Mouse (Mus musculus): Measurements from ENCODE around the gene Tcp11l2. TPM values are rescaled to one million over a fixed set of nuclear protein-coding genes. Genes with fewer than 3 reads are reported as not detected.

The Tcp11l2 gene
- polyA plus RNA-seq, 1 experiment from 2014 or later, result 20.0 TPM

DNA sequence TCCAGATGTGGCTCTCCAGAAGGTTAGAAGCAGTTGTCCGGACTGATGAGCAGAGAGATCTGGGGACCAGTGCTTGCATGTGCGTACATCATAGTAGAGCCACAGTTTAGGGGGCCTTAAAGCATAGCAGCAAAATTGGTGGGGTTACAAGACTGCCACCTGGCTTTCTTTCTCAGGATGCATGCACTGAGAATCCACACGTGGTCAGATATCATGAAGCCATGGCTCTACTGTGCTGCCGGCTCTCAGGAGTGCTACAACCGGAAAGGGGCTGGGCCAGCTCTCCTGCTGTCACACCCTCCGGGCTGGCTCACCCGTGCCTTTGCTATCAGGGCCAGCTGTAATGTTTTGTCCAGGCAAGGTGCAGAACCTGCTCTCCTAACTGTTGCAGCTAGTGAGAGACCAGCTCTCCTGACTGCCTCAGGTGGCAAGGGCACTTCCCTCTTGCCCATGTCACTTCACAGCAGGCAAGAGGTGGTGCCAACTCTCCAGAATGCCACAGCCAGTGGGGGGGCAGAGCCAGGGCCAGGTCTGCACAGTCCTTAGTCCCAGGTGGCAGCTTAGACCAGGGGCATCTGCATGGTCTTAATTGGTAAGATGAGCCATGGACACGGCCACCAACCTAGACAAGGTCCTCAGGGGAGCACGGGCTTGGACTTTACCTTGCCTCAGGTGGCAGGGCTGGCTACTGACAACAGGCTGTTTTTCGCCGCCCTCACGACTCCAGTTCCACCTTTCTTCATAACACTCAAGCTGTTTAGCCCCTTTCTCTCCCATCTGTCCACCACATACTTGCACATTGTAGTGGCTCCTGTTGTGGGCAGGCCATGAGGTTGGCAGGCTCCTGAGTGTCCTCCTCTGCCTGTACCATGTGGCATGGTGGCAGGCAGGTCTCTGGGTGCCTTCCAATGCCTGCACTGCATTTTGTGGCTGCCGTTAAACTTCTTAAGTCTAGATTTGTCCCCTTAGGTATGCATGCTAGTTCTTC lies 13.6 kb upstream of the Tcp11l2 start:
- no peak for ATAC-seq (replicated peaks)
- no peaks in the 10 kb centered on the region for H3K27me3 ChIP-seq (replicated peaks)
- H3K36me3 ChIP-seq (replicated peaks), result no peaks in the 10 kb centered on the region
- H3K9ac ChIP-seq, result no peak overlapping the region
- no peaks in the 10 kb centered on the region for H3K9me3 ChIP-seq
- H3K4me2 ChIP-seq, result no peak overlapping the region
- no peaks in the 10 kb centered on the region for H3K4me1 ChIP-seq
- WGBS, result 78% methylated on average over 13 of the region's 13 CpGs
- no peak overlapping the region for H3K4me3 ChIP-seq
- H3K27ac ChIP-seq, result no peak overlapping the region

DNA sequence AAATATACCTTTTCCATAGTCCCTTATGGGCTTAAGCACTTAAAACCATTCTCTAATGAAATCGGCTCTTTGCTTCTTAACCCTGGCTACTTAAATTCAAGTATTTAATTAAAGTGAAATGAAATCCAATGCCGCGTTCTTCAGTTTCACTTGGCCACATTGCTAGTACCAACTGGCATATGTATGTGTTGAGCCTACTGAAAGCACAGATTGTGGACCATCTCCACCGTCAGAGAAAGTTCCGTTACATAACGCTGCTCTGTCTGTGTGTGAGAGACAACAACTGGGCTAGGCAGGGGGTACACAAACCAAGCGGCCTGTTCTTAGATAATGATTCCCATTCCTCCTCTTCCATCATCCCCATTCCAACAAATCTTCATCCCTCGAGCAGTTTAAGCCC lies 12.0 kb upstream of the Tcp11l2 start:
- Histone ChIP-seq H3K27me3 (replicated peaks) (no peaks in the 10 kb centered on the region), H3K9ac (no peak overlapping the region), H3K4me3 (no peak overlapping the region), H3K36me3 (replicated peaks) (no peaks in the 10 kb centered on the region), H3K9me3 (no peaks in the 10 kb centered on the region), H3K27ac (no peak overlapping the region), H3K4me2 (no peak overlapping the region), H3K4me1 (no peaks in the 10 kb centered on the region)
- 84% methylated on average over 8 of the region's 8 CpGs for WGBS
- no peak for ATAC-seq (replicated peaks)

DNA sequence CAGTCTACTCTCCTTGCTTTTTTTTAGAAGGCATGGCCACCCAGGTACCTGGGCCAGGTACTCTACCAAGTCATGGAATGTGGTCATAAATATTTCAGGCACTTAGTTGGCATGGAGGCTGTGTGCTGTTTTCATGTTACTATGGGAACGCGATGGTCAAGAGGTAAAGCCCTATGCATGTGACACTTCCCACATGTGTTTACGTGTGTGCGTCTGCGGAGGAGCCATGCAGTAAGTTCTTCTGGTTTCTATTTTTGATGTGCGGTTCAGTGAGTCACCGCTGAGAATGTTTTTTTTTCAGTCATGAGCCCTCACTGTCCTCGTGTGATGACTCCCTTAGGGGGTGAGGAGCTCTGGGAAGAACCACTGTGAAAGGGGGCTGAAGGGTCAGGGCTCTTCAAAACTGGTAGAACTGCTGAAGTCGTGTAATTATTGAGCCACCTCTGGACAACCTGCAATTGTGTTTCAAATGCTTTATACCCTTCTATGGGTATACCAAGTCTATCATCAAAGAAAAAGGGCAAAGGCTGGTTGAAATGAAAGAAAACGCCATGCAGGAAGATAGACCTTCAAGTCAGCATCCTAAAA lies 5.3 kb upstream of the Tcp11l2 start:
- no peaks in the 10 kb centered on the region for H3K36me3 ChIP-seq (replicated peaks)
- no peak overlapping the region for H3K4me2 ChIP-seq
- H3K4me1 ChIP-seq, result 0 out of 2 replicates have a peak, but pooled peaks cover 2% of the 10 kb centered on the region
- H3K27ac ChIP-seq, result no peak overlapping the region
- 0 out of 2 replicates have a peak, but pooled peaks cover 5% of the 10 kb centered on the region for H3K27me3 ChIP-seq (replicated peaks)
- no peak for ATAC-seq (replicated peaks)
- 89% methylated on average over 10 of the region's 10 CpGs for WGBS
- H3K9ac ChIP-seq, result no peak overlapping the region
- H3K9me3 ChIP-seq, result no peaks in the 10 kb centered on the region
- H3K4me3 ChIP-seq, result no peak overlapping the region

GRCm38 (mm10) chr10:84573671-84574420 lies 2.6 kb upstream of the Tcp11l2 start:
- Histone ChIP-seq H3K4me3 (no peak overlapping the region), H3K9ac (no peak overlapping the region)

GRCm38 (mm10) chr10:84576029-84576394 lies 414 bp upstream of the Tcp11l2 start:
- no peak overlapping the region for H3K9ac ChIP-seq
- WGBS, result under 1% methylated on average over 14 of the region's 14 CpGs
- H3K27ac ChIP-seq, result no peak overlapping the region

More at GRCm38 (mm10) chr10:84573671-84574420, 2.6 kb upstream of the Tcp11l2 start:
- H3K27me3 ChIP-seq (replicated peaks), result peaks cover 9% of the 10 kb centered on the region; the same call in 1 of the 2 replicates
- H3K36me3 ChIP-seq (replicated peaks), result no peaks in the 10 kb centered on the region
- no peak overlapping the region for H3K4me2 ChIP-seq
- peaks cover 14% of the 10 kb centered on the region for H3K4me1 ChIP-seq
- ATAC-seq (replicated peaks), result no peak
- no peak overlapping the region for H3K27ac ChIP-seq
- 63% methylated on average over 5 of the region's 5 CpGs for WGBS
- H3K9me3 ChIP-seq, result no peaks in the 10 kb centered on the region

GRCm38 (mm10) chr10:84577071-84577727 lies 773 bp downstream of the Tcp11l2 start:
- peak; percentile 74 for ATAC-seq (replicated peaks)
- Histone ChIP-seq H3K4me3 (peak overlapping the region; percentile 90), H3K36me3 (replicated peaks) (no peaks in the 10 kb centered on the region), H3K4me2 (peak overlapping the region; percentile 92), H3K9me3 (no peaks in the 10 kb centered on the region), H3K27ac (peak overlapping the region; percentile 75), H3K27me3 (replicated peaks) (peaks cover 10% of the 10 kb centered on the region; the same call in 1 of the 2 replicates), H3K9ac (peak overlapping the region; percentile 74), H3K4me1 (peaks cover 14% of the 10 kb centered on the region)
- WGBS, result 4% methylated on average over 38 of the region's 38 CpGs

More at GRCm38 (mm10) chr10:84576029-84576394, 414 bp upstream of the Tcp11l2 start:
- Histone ChIP-seq H3K27me3 (replicated peaks) (peaks cover 10% of the 10 kb centered on the region; the same call in 1 of the 2 replicates), H3K36me3 (replicated peaks) (no peaks in the 10 kb centered on the region), H3K9me3 (no peaks in the 10 kb centered on the region), H3K4me3 (peak overlapping the region; percentile 90), H3K4me2 (peak overlapping the region; percentile 92), H3K4me1 (peaks cover 14% of the 10 kb centered on the region)
- peak; percentile 83 for ATAC-seq (replicated peaks)

DNA sequence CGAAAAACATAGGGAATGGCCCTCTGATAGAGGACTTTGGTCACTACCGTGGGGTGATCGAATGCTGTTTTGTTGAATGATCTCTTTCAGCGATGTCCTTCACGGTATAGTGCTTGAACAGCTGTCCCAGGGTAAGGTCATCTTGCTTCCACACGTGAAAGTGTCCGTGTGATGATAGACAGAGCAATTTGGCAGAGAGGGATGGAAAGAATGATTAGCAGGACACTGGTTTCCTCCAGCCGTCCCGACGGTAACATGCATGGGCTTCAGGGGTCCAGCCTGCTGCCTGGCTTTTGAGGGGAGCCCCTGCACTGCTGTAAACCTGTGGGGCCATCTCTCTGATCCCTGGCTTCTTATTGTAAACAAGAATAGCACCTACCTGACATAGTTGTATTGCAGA lies 2.3 kb downstream of the Tcp11l2 start:
- Histone ChIP-seq H3K4me2 (no peak overlapping the region), H3K27me3 (replicated peaks) (peaks cover 7% of the 10 kb centered on the region; the same call in 1 of the 2 replicates), H3K36me3 (replicated peaks) (no peaks in the 10 kb centered on the region), H3K9me3 (no peaks in the 10 kb centered on the region), H3K4me1 (peaks cover 14% of the 10 kb centered on the region), H3K9ac (no peak overlapping the region), H3K27ac (no peak overlapping the region), H3K4me3 (no peak overlapping the region)
- 85% methylated on average over 10 of the region's 10 CpGs for WGBS
- no peak for ATAC-seq (replicated peaks)

GRCm38 (mm10) chr10:84579527-84579926 lies 3.1 kb downstream of the Tcp11l2 start:
- no peak for ATAC-seq (replicated peaks)
- Histone ChIP-seq H3K9me3 (no peaks in the 10 kb centered on the region), H3K27ac (no peak overlapping the region), H3K36me3 (replicated peaks) (no peaks in the 10 kb centered on the region), H3K4me3 (no peak overlapping the region), H3K4me1 (peaks cover 14% of the 10 kb centered on the region), H3K4me2 (no peak overlapping the region), H3K27me3 (replicated peaks) (peaks cover 7% of the 10 kb centered on the region; the same call in 1 of the 2 replicates), H3K9ac (no peak overlapping the region)
- WGBS, result 77% methylated on average over 2 of the region's 2 CpGs

DNA sequence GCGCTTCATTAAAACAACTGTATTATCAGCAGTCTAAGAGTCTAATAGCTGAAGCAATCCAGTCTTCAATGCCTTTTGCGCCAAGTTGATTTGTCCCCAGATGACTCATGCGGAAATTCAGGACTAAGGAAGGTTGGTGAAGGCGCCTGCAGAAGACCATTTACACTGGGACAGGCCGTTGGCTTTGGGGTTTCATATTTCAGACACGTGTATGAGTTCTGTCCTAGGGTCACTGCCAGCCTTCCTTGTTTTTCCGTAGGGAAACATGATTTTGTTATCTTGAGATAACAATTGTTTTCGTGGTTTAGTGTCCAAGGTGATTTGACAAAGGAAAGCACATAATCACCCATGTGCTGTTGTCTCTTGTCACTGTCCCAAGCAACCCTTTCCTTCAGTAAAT lies 4.8 kb downstream of the Tcp11l2 start:
- 84% methylated on average over 8 of the region's 8 CpGs for WGBS
- no peak for ATAC-seq (replicated peaks)
- Histone ChIP-seq H3K4me2 (no peak overlapping the region), H3K9ac (no peak overlapping the region), H3K4me1 (peaks cover 12% of the 10 kb centered on the region), H3K27ac (no peak overlapping the region), H3K4me3 (no peak overlapping the region), H3K27me3 (replicated peaks) (peaks cover 4% of the 10 kb centered on the region; the same call in 1 of the 2 replicates), H3K36me3 (replicated peaks) (no peaks in the 10 kb centered on the region), H3K9me3 (no peaks in the 10 kb centered on the region)

DNA sequence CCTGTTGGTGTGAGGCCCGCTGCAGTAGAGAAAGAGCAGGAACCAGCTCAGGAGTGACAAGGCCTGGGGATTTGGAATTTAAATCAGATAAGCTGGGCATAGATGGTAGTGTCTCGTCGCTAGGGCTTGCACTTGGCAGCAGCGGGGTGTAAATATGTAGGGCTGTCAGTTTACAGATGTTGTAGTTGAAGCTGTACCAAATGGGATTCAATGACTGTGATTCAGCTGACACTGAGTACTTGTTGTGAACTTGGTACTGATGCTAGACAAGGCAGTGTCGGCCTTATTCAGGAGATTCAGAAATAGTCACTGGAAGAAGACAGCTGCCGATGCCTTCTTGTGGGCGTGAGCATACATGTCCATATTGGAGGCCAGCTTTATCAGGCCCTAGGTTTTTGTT lies 5.8 kb downstream of the Tcp11l2 start:
- H3K9me3 ChIP-seq, result no peaks in the 10 kb centered on the region
- WGBS, result 77% methylated on average over 7 of the region's 7 CpGs
- no peak for ATAC-seq (replicated peaks)

GRCm38 (mm10) chr10:84584451-84585293 lies 8.2 kb downstream of the Tcp11l2 start:
- WGBS, result 76% methylated on average over 11 of the region's 11 CpGs
- H3K4me2 ChIP-seq, result no peak overlapping the region
- no peaks in the 10 kb centered on the region for H3K9me3 ChIP-seq
- ATAC-seq (replicated peaks), result no peak
- no peaks in the 10 kb centered on the region for H3K36me3 ChIP-seq (replicated peaks)
- H3K27ac ChIP-seq, result no peak overlapping the region
- no peaks in the 10 kb centered on the region for H3K4me1 ChIP-seq
- H3K4me3 ChIP-seq, result no peak overlapping the region
- no peaks in the 10 kb centered on the region for H3K27me3 ChIP-seq (replicated peaks)
- no peak overlapping the region for H3K9ac ChIP-seq

More for the DNA sequence above, 5.8 kb downstream of the Tcp11l2 start:
- H3K4me3 ChIP-seq, result no peak overlapping the region
- H3K36me3 ChIP-seq (replicated peaks), result no peaks in the 10 kb centered on the region
- H3K4me1 ChIP-seq, result peaks cover 10% of the 10 kb centered on the region
- no peak overlapping the region for H3K9ac ChIP-seq
- peaks cover 4% of the 10 kb centered on the region; the same call in 1 of the 2 replicates for H3K27me3 ChIP-seq (replicated peaks)
- H3K27ac ChIP-seq, result no peak overlapping the region
- no peak overlapping the region for H3K4me2 ChIP-seq

Measured in midbrain, embryonic 15.5 days (tissue).